Mouse (Mus musculus): Measurements from ENCODE around the gene Olfr96.
"Not testable (repeated sequence)": the region's sequence is repeated elsewhere in the genome, so short reads cannot be mapped to it uniquely, and the experiment has no call there.

Gene Olfr96

GRCm38 (mm10) chr17:37219846-37220245, at the start of gene Olfr96:
Gene Olfr96 (plus strand): TSS chr17:37220146.
- DNase-seq, result no peak

GRCm38 (mm10) chr17:37185474-37185873, 34.5 kb upstream of the Olfr96 start:
- DNase-seq, result no peak

GRCm38 (mm10) chr17:37190711-37191110, 29.2 kb upstream of the Olfr96 start:
- no peak for DNase-seq

GRCm38 (mm10) chr17:37193032-37193431, 26.9 kb upstream of the Olfr96 start:
- no peak for DNase-seq

- no peak for DNase-seq
These were observed 26.3 kb upstream of the Olfr96 start, which contains the start of gene Ubd for GRCm38 (mm10) chr17:37193656-37194055. Gene Ubd (plus strand): TSS chr17:37193892.

GRCm38 (mm10) chr17:37194782-37195181, 25.2 kb upstream of the Olfr96 start:
- no peak for DNase-seq

GRCm38 (mm10) chr17:37196845-37197724, 22.9 kb upstream of the Olfr96 start:
- DNase-seq, result no peak

GRCm38 (mm10) chr17:37200894-37201293, 19.1 kb upstream of the Olfr96 start, which contains the start of gene Olfr94:
Gene Olfr94 (minus strand): TSS chr17:37200994.
- DNase-seq, result no peak

GRCm38 (mm10) chr17:37203206-37203916, 16.6 kb upstream of the Olfr96 start:
- peak; percentile 60 for DNase-seq

- no peak for DNase-seq
These were observed 16.1 kb upstream of the Olfr96 start for GRCm38 (mm10) chr17:37203917-37204236.

GRCm38 (mm10) chr17:37210884-37211768, 8.8 kb upstream of the Olfr96 start:
- no peak for DNase-seq

- no peak for DNase-seq
These were observed 6.9 kb upstream of the Olfr96 start, which contains the start of gene Olfr95 for GRCm38 (mm10) chr17:37213018-37213417. Gene Olfr95 (minus strand): TSS chr17:37213118.

GRCm38 (mm10) chr17:37218486-37218885, 1.5 kb upstream of the Olfr96 start:
- no peak for DNase-seq

GRCm38 (mm10) chr17:37221879-37222278, 1.9 kb downstream of the Olfr96 start:
- DNase-seq, result no peak

GRCm38 (mm10) chr17:37237230-37237629, 17.3 kb downstream of the Olfr96 start, which contains the start of gene Olfr97:
Gene Olfr97 (minus strand): TSS chr17:37237330.
- DNase-seq, result not testable (repeated sequence)

- DNase-seq, result no peak
These were observed 22.3 kb downstream of the Olfr96 start for GRCm38 (mm10) chr17:37242198-37242597.

- DNase-seq, result peak; percentile 62
These were observed 26.8 kb downstream of the Olfr96 start for GRCm38 (mm10) chr17:37246715-37247114.

- no peak for DNase-seq
These were observed 29.5 kb downstream of the Olfr96 start for GRCm38 (mm10) chr17:37249460-37249859.

- peak; percentile 29 for DNase-seq
These were observed 30.6 kb downstream of the Olfr96 start for GRCm38 (mm10) chr17:37250544-37250943.

GRCm38 (mm10) chr17:37263626-37264025, 43.7 kb downstream of the Olfr96 start, which contains the start of gene Olfr98:
Gene Olfr98 (minus strand): TSS chr17:37263749.
- no peak for DNase-seq

- DNase-seq, result peak; percentile 96
These were observed 50.2 kb downstream of the Olfr96 start, which contains the start of gene H2-M3 for GRCm38 (mm10) chr17:37270058-37270701. Gene H2-M3 (plus strand): TSS chr17:37270220.

- DNase-seq, result peak; percentile 70
These were observed 50.8 kb downstream of the Olfr96 start for GRCm38 (mm10) chr17:37270702-37271092.

Measured in thymus, postnatal 25 days (tissue).